Mouse (Mus musculus) heart, adult 11 months (tissue): ENCODE measurements around the gene Nav1.

Experiments
- DNase-seq: peaks from one replicate; pipeline ENCODE4 v3.0.0; 2022

The Nav1 gene

DNA sequence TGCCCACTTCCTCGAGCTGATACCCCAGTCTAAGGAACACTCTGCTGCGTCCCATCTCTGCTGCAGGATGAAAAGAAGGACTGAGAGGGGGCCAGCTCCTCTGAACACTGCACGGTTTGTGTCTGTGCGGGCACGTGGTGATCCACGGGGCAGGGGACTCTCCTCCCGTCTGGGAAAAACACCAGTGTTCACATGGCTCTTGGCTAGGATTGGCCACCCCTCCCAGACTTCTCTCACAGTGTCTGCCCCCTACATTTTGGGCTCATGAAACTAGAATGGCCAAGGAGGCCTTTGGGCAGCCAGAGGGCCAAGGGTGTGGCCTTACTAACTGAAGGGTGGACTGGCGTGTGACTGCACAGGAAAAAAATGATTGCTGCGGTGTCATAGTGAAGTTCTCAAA, 125.4 kb downstream of the Nav1 start:
- DNase-seq = peak; percentile 97

GRCm38 (mm10) chr1:135480815-135481214, 126.3 kb downstream of the Nav1 start:
- no peak for DNase-seq

- peak; percentile 82 for DNase-seq
Measured at GRCm38 (mm10) chr1:135475571-135475895, 131.6 kb downstream of the Nav1 start.

- peak; percentile 90 for DNase-seq
Measured at GRCm38 (mm10) chr1:135474861-135475570, 132.1 kb downstream of the Nav1 start.

DNA sequence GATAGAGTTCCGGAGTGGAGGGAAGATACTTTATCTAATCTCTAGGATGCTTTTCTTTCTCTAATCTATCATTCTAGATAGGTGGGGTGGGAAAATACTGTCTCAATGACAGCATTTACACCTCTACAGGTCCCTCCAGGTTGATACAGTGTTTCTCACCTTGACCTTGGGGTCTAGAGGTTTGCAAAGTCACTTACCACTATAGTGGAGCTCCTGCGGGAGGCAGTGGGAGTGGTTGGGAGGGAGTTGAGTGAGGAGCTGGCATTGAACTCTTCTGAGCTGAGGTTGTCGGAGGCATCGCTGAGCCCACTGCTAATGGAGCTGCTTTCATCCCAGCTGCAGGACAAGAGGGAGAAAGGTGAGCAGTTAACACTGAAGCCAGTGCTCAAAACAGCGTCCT, 134.6 kb downstream of the Nav1 start:
- DNase-seq = no peak

- no peak for DNase-seq
Measured at GRCm38 (mm10) chr1:135471742-135472141, 135.4 kb downstream of the Nav1 start.

GRCm38 (mm10) chr1:135470546-135470945, 136.5 kb downstream of the Nav1 start:
- peak; percentile 91 for DNase-seq

- peak; percentile 90 for DNase-seq
Measured at GRCm38 (mm10) chr1:135467462-135467861, 139.6 kb downstream of the Nav1 start.

DNA sequence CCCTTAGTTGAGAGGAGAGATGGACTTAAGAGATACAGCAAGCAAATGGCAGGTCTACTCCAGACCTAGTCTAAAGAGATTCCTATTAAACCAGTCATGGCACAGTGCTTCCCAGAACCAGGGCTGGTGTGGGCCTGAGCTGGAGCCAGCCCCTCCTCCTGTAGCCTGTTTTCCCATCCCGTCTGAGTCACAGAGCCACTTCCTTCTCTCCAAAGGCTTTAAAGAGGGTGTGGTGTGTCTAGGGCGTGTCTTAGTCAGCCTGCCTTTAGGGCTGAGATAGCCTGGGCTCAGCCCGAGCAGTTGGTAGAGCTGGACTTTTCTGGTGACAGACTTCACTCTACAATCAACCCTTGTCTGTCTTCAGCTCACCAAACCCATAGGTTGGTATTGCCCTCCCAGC, 140.2 kb downstream of the Nav1 start:
- DNase-seq = peak; percentile 97

DNA sequence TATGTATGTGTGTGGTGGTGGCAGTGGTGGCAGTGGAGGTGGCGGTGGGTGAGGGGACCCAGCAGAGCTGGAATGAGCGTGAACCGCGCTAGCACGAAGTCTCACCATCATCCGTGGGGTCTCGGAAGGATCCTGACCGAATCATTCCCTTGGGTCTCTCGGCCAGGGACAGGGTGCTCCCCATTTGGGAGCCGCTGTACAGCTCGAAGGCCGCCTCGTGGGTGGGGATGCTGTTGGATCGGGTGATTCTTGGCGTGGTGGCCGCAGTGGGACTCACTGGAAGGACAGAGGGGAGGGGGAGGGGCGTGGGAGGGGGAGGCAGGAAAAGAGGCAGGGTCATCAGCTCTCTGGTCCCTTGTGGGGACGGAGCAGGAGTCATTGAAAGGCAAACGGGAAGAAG, 141.4 kb downstream of the Nav1 start:
- DNase-seq = peak; percentile 91

DNA sequence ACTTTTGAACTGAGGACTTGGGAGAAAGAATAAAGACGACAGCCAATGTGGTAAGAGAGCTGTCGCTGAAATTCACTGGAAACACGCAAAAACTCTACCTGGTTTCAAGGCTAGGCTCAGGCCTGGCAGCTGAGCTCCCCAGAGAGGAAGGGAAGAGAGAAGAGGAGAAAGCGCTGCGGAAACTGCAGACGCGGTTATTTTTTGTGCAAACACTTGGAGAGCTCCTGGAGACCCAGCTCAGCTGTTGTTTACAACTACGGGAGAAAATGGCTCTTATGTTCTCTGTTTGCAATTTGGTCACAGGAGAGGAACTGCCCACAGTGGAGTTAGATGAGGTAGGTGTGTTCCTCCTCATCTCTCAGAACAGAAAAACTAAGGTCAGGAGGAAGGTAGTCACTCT, 144.4 kb downstream of the Nav1 start:
- DNase-seq = peak; percentile 89

- DNase-seq = peak; percentile 95
Measured at GRCm38 (mm10) chr1:135462304-135462703, 144.8 kb downstream of the Nav1 start.

DNA sequence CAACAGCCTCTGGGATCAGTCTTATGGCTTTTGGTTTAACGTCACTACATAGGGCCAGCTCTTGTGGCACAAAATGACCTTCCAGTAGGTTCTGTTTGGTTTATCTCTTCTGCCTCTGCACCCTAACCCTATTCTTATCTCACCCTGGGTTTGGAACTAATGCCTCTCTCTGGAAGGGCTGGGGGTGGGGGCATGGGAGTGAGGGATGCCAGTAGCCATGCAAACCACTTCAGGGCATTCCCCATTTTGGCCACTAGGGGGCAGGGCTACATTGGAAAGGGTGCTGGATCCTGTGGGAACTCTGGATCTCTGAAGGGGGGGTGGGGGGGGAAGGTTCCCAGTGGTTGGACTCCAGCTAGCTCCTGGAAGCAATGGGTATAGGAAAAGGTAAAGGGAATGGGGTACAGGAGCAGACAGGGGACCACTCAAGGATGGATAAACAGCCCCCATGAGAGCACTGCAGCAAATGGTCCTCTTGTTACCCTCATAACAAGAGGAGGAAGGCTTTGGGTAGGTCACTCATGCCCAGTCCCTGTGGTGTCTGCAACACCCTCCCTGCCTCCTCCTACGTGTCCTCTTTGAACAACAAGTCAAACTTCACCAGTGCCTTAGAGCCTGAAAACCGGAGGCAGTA, 145.9 kb downstream of the Nav1 start:
- DNase-seq = peak; percentile 96

- DNase-seq = peak; percentile 92
Measured at GRCm38 (mm10) chr1:135460521-135460920, 146.6 kb downstream of the Nav1 start.

DNA sequence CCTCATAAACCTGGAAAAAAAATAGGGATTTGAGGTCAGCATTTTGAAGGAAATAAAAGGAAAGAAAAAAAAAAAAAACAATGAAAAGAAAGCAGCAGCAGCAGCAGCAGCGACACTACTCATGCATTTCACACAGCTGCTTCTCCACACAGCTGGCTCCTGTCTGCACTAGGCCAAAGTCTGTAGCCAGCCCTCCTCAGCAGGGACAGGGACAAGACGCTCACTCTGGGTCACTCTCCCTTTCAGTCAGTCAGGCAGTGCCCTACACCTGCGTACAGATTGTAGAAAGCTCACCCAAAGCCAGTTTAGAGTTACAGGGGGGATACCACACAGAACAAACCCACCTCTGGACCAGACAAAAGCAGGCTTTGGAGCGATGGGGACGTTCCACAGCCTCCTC, 149.2 kb downstream of the Nav1 start:
- DNase-seq = peak; percentile 91

DNA sequence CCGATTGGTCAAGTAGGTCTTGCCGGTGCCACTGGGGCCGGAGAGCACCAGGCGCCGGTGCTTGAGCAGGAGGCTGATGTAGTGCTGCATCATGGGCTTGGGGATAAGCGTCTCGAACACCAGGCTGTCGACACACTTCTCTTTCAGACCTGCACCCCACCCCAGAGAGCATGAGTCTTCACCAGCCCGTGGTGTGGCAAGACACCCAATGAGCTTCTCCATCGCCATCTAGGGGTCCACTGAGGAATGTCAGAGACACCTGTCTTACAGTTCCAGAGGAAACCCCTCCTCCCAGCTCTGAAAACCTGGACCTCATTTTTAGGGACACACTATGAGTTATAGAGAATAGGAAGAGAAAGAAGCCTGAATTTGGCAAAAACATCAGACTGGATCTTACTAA, 154.8 kb downstream of the Nav1 start:
- peak; percentile 89 for DNase-seq

DNA sequence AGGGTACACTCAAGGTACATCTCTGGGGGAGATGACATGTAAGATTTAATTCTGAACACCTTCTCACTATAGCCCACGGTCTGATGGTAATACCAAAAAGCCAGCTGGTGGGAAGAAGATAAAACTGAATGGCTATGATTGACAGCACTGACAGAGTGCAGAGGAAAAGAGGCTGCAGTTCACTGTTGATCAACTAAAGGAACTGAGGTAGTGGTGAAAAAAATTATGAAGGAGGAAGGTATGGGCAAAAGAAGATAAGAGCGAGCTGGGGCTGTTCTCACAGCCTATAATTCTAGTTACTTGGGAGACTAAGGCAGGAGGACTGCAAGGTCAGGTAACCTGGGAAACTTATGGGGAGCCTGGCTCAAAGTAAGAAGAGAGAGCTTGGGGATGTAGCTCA, 155.7 kb downstream of the Nav1 start:
- no peak for DNase-seq

GRCm38 (mm10) chr1:135449876-135450275, 157.2 kb downstream of the Nav1 start:
- DNase-seq = peak; percentile 91

GRCm38 (mm10) chr1:135448940-135449339, 158.2 kb downstream of the Nav1 start:
- DNase-seq = peak; percentile 52

- DNase-seq = peak; percentile 87
Measured at GRCm38 (mm10) chr1:135443506-135443905, 163.6 kb downstream of the Nav1 start.

DNA sequence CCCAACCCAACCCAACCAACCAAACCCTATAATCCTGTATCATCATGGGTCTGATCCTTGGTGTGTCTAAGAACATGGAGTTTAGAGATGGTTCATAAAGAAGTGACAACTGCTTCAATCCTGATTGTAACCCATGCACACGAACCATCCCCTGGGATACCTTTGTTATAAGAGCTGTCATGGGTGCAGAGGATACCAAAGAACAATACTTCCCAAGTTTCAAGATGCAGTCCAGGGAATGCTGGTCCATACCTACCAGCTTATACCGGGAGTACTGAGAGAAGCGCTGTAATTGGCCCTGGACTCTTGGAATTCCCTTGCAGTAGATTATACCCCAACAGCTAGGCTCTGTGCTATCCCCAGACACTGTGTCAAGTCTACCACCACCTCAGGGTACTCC, 165.2 kb downstream of the Nav1 start:
- DNase-seq = peak; percentile 66

GRCm38 (mm10) chr1:135440986-135441385, 166.1 kb downstream of the Nav1 start:
- peak; percentile 81 for DNase-seq

- peak; percentile 59 for DNase-seq
Measured at GRCm38 (mm10) chr1:135438801-135439200, 168.3 kb downstream of the Nav1 start.

GRCm38 (mm10) chr1:135435823-135436222, 171.3 kb downstream of the Nav1 start:
- DNase-seq = peak; percentile 96

DNA sequence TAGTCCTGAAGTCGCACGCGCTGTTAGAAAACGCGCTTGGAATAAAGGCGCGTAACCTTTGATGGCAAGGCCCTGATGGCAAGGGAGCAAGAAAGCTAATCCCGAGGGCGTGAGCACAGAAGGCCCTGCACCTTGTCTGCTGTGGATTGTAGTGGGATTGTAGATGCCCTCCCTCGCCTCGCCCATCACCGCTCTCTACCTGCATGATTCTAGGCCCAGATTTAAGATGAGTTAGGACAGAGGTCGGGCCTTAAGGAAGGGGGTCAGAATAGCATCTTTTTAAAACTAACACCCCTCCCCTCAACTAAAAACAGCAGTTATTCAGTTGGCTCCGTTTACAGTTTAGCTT, 176.5 kb downstream of the Nav1 start:
- no peak for DNase-seq
